Mouse (Mus musculus): ENCODE measurements at regions not wholly inside any gene's neighbourhood (a gene's known extent, or its start where the extent isn't known, plus 50 kb on each side); places are given as distances from the start of the nearest gene placed in this dataset.

GRCm38 (mm10) chr1:122607309-122607708 lies 1039.5 kb upstream of the Ddx18 start:
- no peak for DNase-seq (ENCODE audit: low spot score)

- DNase-seq (ENCODE audit: low spot score), result no peak
Observed at GRCm38 (mm10) chr1:122575954-122576353, 1008.2 kb upstream of the Ddx18 start.

- DNase-seq (ENCODE audit: low spot score), result no peak
Observed at GRCm38 (mm10) chr1:122551596-122551995, 983.8 kb upstream of the Ddx18 start.

- no peak for DNase-seq (ENCODE audit: low spot score)
Observed at GRCm38 (mm10) chr1:122509580-122509979, 941.8 kb upstream of the Ddx18 start.

GRCm38 (mm10) chr1:122501707-122502106 lies 933.9 kb upstream of the Ddx18 start:
- DNase-seq (ENCODE audit: low spot score), result no peak

- DNase-seq (ENCODE audit: low spot score), result no peak
Observed at GRCm38 (mm10) chr1:122478003-122478402, 910.2 kb upstream of the Ddx18 start.

- no peak for DNase-seq (ENCODE audit: low spot score)
Observed at GRCm38 (mm10) chr1:122463931-122464330, 896.1 kb upstream of the Ddx18 start.

GRCm38 (mm10) chr1:122459056-122459455 lies 891.3 kb upstream of the Ddx18 start:
- DNase-seq (ENCODE audit: low spot score), result no peak

- no peak for DNase-seq (ENCODE audit: low spot score)
Observed at GRCm38 (mm10) chr1:122454881-122455280, 887.1 kb upstream of the Ddx18 start.

- DNase-seq (ENCODE audit: low spot score), result no peak
Observed at GRCm38 (mm10) chr1:122453617-122454016, 885.8 kb upstream of the Ddx18 start.

- DNase-seq (ENCODE audit: low spot score), result no peak
Observed at GRCm38 (mm10) chr1:122439358-122439757, 871.6 kb upstream of the Ddx18 start.

GRCm38 (mm10) chr1:122423503-122423902 lies 855.7 kb upstream of the Ddx18 start:
- DNase-seq (ENCODE audit: low spot score), result no peak

- DNase-seq (ENCODE audit: low spot score), result no peak
Observed at GRCm38 (mm10) chr1:122396342-122396741, 828.6 kb upstream of the Ddx18 start.

- no peak for DNase-seq (ENCODE audit: low spot score)
Observed at GRCm38 (mm10) chr1:122393660-122394355, 826.0 kb upstream of the Ddx18 start.

- peak; percentile 100 for DNase-seq (ENCODE audit: low spot score)
Observed at GRCm38 (mm10) chr1:122357015-122357414, 789.2 kb upstream of the Ddx18 start.

GRCm38 (mm10) chr1:122351530-122351929 lies 783.7 kb upstream of the Ddx18 start:
- DNase-seq (ENCODE audit: low spot score), result no peak

- no peak for DNase-seq (ENCODE audit: low spot score)
Observed at GRCm38 (mm10) chr1:122333267-122333666, 765.5 kb upstream of the Ddx18 start.

- DNase-seq (ENCODE audit: low spot score), result no peak
Observed at GRCm38 (mm10) chr1:122328276-122328675, 760.5 kb upstream of the Ddx18 start.

Data from adipocyte (in vitro differentiated cells).